Mouse (Mus musculus) ovary, adult 2 months (tissue): ENCODE measurements around the gene Masp2. TPM values are rescaled to one million over a fixed set of nuclear protein-coding genes. Genes with fewer than 3 reads are reported as not detected.

Source experiments
- polyA plus RNA-seq: library from polyadenylated mRNA; depleted of rRNA; stranded (reverse); fragments of >200 nt; gene quantifications from 2 replicates; pipeline ENCODE4 v1.2.3, GENCODE M21; 2012; rRNA removed

Gene Masp2
- 5.7 and 7.4 TPM in 2 replicates for polyA plus RNA-seq

GRCm38 (mm10) chr4:148602357-148603120 lies at the start of gene Masp2:
Gene Masp2, plus strand, starts transcription at chr4:148602554.

GRCm38 (mm10) chr4:148558297-148559000 lies 43.9 kb upstream of the Masp2 start, which contains the start of gene Exosc10:
Gene Exosc10, plus strand, starts transcription at chr4:148558429.

GRCm38 (mm10) chr4:148591171-148591630 lies 11.2 kb upstream of the Masp2 start, which contains the start of gene Srm:
Gene Srm, plus strand, starts transcription at chr4:148591503.

GRCm38 (mm10) chr4:148626623-148627185 lies 24.4 kb downstream of the Masp2 start, which contains the start of gene Tardbp:
Gene Tardbp, minus strand, starts transcription at chr4:148627019.

GRCm38 (mm10) chr4:148643291-148644156 lies 41.2 kb downstream of the Masp2 start, which contains the start of gene Gm572:
Gene Gm572, plus strand, starts transcription at chr4:148643317.

Other genes starting within 250 kb of the Masp2 start
- 29.7 and 34.3 TPM in 2 replicates for gene Ubiad1, start 157.8 kb upstream of the Masp2 start, polyA plus RNA-seq
- gene Mtor, start 153.9 kb upstream of the Masp2 start, polyA plus RNA-seq: 26.5 and 30.3 TPM in 2 replicates
- 3.7 and 3.8 TPM in 2 replicates for gene Angptl7, start 102.1 kb upstream of the Masp2 start, polyA plus RNA-seq
- 27.9 and 31.4 TPM in 2 replicates for gene Exosc10, start 44.1 kb upstream of the Masp2 start, polyA plus RNA-seq
- 161 and 175 TPM in 2 replicates for gene Srm, start 11.1 kb upstream of the Masp2 start, polyA plus RNA-seq
- 15.8 and 39.9 TPM in 2 replicates for gene Tardbp, start 24.5 kb downstream of the Masp2 start, polyA plus RNA-seq
- gene Gm572, start 40.8 kb downstream of the Masp2 start, polyA plus RNA-seq: 0.13 TPM in 1 of 2 replicates, not detected in the other
- 16.2 and 16.4 TPM in 2 replicates for gene Casz1, start 201.9 kb downstream of the Masp2 start, polyA plus RNA-seq